Mouse (Mus musculus) retina, postnatal 7 days (tissue): ENCODE measurements around the gene Hs2st1.
A peak's percentile ranks its signal among the peaks of the same experiment; 100 is the strongest.

Experiments used
- DNase-seq: peaks from one replicate; pipeline ENCODE4 v3.0.0-alpha.2; 2012; ENCODE audit warnings: low read depth, low spot score

The Hs2st1 gene

GRCm38 (mm10) chr3:144507885-144508284, 62.1 kb downstream of the Hs2st1 start:
- DNase-seq: no peak

GRCm38 (mm10) chr3:144506213-144506612, 63.8 kb downstream of the Hs2st1 start:
- no peak for DNase-seq

GRCm38 (mm10) chr3:144501930-144502329, 68.1 kb downstream of the Hs2st1 start:
- DNase-seq: no peak

GRCm38 (mm10) chr3:144496762-144497161, 73.2 kb downstream of the Hs2st1 start:
- DNase-seq: no peak

- no peak for DNase-seq
Observed at GRCm38 (mm10) chr3:144494838-144495237, 75.1 kb downstream of the Hs2st1 start.

GRCm38 (mm10) chr3:144488787-144489186, 81.2 kb downstream of the Hs2st1 start:
- no peak for DNase-seq

GRCm38 (mm10) chr3:144480595-144480994, 89.4 kb downstream of the Hs2st1 start:
- no peak for DNase-seq

- DNase-seq: no peak
Observed at GRCm38 (mm10) chr3:144478427-144478794, 91.6 kb downstream of the Hs2st1 start.

- DNase-seq: no peak
Observed at GRCm38 (mm10) chr3:144477707-144478426, 92.1 kb downstream of the Hs2st1 start.

- no peak for DNase-seq
Observed at GRCm38 (mm10) chr3:144475891-144476290, 94.1 kb downstream of the Hs2st1 start.

- DNase-seq: no peak
Observed at GRCm38 (mm10) chr3:144474726-144475125, 95.3 kb downstream of the Hs2st1 start.

- no peak for DNase-seq
Observed at GRCm38 (mm10) chr3:144471954-144472353, 98.0 kb downstream of the Hs2st1 start.

GRCm38 (mm10) chr3:144470901-144471300, 99.1 kb downstream of the Hs2st1 start:
- no peak for DNase-seq

GRCm38 (mm10) chr3:144467521-144467920, 102.5 kb downstream of the Hs2st1 start:
- DNase-seq: no peak

- no peak for DNase-seq
Observed at GRCm38 (mm10) chr3:144466108-144466678, 103.8 kb downstream of the Hs2st1 start.

GRCm38 (mm10) chr3:144462679-144463078, 107.3 kb downstream of the Hs2st1 start:
- DNase-seq: no peak

GRCm38 (mm10) chr3:144460183-144460788, 109.7 kb downstream of the Hs2st1 start:
- no peak for DNase-seq

- no peak for DNase-seq
Observed at GRCm38 (mm10) chr3:144459285-144459697, 110.7 kb downstream of the Hs2st1 start.

- peak; percentile 60 for DNase-seq
Observed at GRCm38 (mm10) chr3:144453701-144454430, 116.1 kb downstream of the Hs2st1 start.

GRCm38 (mm10) chr3:144448977-144449376, 121.0 kb downstream of the Hs2st1 start:
- DNase-seq: no peak

- DNase-seq: no peak
Observed at GRCm38 (mm10) chr3:144447917-144448316, 122.1 kb downstream of the Hs2st1 start.

- no peak for DNase-seq
Observed at GRCm38 (mm10) chr3:144446081-144446634, 123.8 kb downstream of the Hs2st1 start.
